Mouse (Mus musculus) hindbrain, embryonic 16.5 days (tissue): ENCODE data around the gene Serinc5. TPM values are rescaled to one million over a fixed set of nuclear protein-coding genes. Genes with fewer than 3 reads are reported as not detected.

Experiments
- ATAC-seq: fragments of 200-750 bp; cut with Nextera tagmentation; 2 replicates; pipeline ENCODE4 v1.8.0; 2017; ENCODE audit warnings: moderate TSS enrichment, moderate library complexity
- H3K27ac ChIP-seq: fragments of 300-500 bp; sonication (generic); 2 replicates; pipeline ENCODE4 v1.5.1; 2014; ENCODE audit warnings: low read depth, mild to moderate bottlenecking, control low read depth, low read length, moderate library complexity
- H3K27me3 ChIP-seq: fragments of 300-500 bp; sonication (generic); replicated peaks from 2 replicates; pipeline ENCODE4 v1.6.1; 2014; ENCODE audit warnings: low read length; ENCODE audit not compliant: control insufficient read depth, insufficient read depth
- H3K36me3 ChIP-seq: fragments of 300-500 bp; sonication (generic); 2 replicates; pipeline ENCODE4 v1.6.1; 2014; ENCODE audit warnings: mild to moderate bottlenecking, low read length, moderate library complexity, mixed read lengths; ENCODE audit not compliant: control insufficient read depth, insufficient read depth
- H3K4me1 ChIP-seq: fragments of 300-500 bp; sonication (generic); 2 replicates; pipeline ENCODE4 v1.6.1; 2014; ENCODE audit warnings: low read depth, low read length; ENCODE audit not compliant: control insufficient read depth, insufficient read depth
- H3K4me2 ChIP-seq: fragments of 300-500 bp; sonication (generic); 2 replicates; pipeline ENCODE4 v1.6.1; 2014; ENCODE audit warnings: mild to moderate bottlenecking, low read length, control low read depth, moderate library complexity
- H3K4me3 ChIP-seq: fragments of 300-500 bp; sonication (generic); 2 replicates; pipeline ENCODE4 v1.5.1; 2014; ENCODE audit warnings: mild to moderate bottlenecking, low read length, control low read depth, moderate library complexity
- H3K9ac ChIP-seq: fragments of 300-500 bp; sonication (generic); 2 replicates; pipeline ENCODE4 v1.6.1; 2014; ENCODE audit warnings: low read depth, mild to moderate bottlenecking, control low read depth, low read length, moderate library complexity
- H3K9me3 ChIP-seq: fragments of 300-500 bp; sonication (generic); 2 replicates; pipeline ENCODE4 v1.6.1; 2014; ENCODE audit warnings: mild to moderate bottlenecking, low read length, moderate library complexity; ENCODE audit not compliant: control insufficient read depth
- whole genome bisulfite sequencing: fragments of 180-500 bp; shearing (Covaris S2); extraction: QIAGEN DNeasy Blood & Tissue Kit; methylation state at CpG from one replicate; pipeline ENCODE4 v1.1.7; 2014; 5-methylcytosine and 5-hydroxymethylcytosine counted together
- polyA plus RNA-seq: library from polyadenylated mRNA; unstranded; fragments of >200 nt; fragmentation: Nextera tagmentation; extraction: Ambion mirVana; gene quantifications from 2 replicates; pipeline ENCODE4 v1.2.1, GENCODE M21; 2015

Serinc5 gene
- polyA plus RNA-seq, 1 experiment from 2014 or later, result 14.7 TPM

- no peak overlapping the region for H3K4me3 ChIP-seq
- H3K27me3 ChIP-seq, result no peaks in the 10 kb centered on the region
- H3K36me3 ChIP-seq, result no peaks in the 10 kb centered on the region
- no peak overlapping the region for H3K4me2 ChIP-seq
- no peak overlapping the region for H3K9ac ChIP-seq
- 71% methylated on average over 2 of the region's 2 CpGs for WGBS
- no peak overlapping the region for H3K27ac ChIP-seq
- peaks cover 4% of the 10 kb centered on the region for H3K4me1 ChIP-seq
- H3K9me3 ChIP-seq, result no peaks in the 10 kb centered on the region
- ATAC-seq, result no peak
These were observed 63.8 kb downstream of the Serinc5 start for GRCm38 (mm10) chr13:92674676-92675075.

DNA sequence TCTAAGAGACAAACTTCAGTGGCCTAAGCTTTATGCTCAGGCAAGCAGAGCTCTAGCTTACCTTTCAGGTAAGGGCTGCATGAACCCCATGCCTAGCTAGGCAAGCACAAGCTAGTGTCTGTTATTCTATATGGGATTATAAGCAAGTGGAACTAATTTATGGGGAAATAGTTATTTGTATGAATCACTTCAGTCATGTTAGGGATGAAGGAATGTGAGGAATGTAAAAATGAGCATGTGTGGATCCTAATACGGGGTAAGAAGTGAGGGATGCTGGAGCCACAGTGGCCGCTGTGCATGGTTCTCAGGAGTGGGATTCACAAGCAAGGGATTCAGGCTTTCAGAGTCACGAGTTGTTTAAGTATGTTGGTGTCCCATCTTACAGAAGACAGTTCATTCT is 64.4 kb downstream of the Serinc5 start:
- H3K36me3 ChIP-seq, result no peaks in the 10 kb centered on the region
- H3K9ac ChIP-seq, result no peak overlapping the region
- H3K4me3 ChIP-seq, result no peak overlapping the region
- H3K27ac ChIP-seq, result no peak overlapping the region
- no peaks in the 10 kb centered on the region for H3K9me3 ChIP-seq
- H3K4me2 ChIP-seq, result no peak overlapping the region
- WGBS, result 75% methylated on average over 3 of the region's 3 CpGs
- H3K4me1 ChIP-seq, result peaks cover 4% of the 10 kb centered on the region
- ATAC-seq, result no peak
- H3K27me3 ChIP-seq, result no peaks in the 10 kb centered on the region

DNA sequence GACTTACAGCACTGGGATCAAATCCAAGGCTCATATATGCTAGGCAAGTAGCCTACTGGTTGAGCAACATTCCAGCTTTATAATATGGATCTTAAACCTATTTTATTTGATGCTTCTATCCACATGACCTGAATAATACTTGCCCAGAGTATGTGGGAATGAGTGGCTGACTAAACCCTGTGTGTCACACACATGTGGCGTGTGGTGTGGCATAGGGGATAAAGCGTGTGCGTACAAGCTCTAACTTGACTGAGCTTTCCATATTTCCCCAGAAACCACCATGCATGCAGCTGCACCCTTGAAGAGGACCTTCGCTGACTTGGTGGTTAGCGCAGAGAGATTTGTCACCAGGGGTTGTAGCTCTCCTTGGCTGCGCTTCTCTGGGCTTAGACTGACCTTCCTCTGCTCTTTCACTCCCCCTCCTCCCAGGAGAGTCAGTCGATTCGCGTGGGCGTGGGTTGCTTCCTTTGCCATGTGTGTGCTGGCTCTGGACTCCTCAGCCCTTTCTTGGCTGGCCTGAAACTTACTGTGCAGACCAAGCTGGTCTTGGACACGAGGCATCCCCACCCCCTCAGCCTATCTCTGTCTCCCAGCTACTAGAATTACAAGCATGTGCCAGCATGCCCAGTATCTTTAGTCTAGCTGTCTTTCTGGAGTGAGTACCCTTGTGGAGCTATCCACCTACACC is 65.2 kb downstream of the Serinc5 start:
- Histone ChIP-seq H3K27ac (no peak overlapping the region), H3K9ac (no peak overlapping the region), H3K4me1 (peaks cover 4% of the 10 kb centered on the region), H3K4me2 (no peak overlapping the region), H3K9me3 (no peaks in the 10 kb centered on the region), H3K4me3 (no peak overlapping the region), H3K36me3 (no peaks in the 10 kb centered on the region), H3K27me3 (no peaks in the 10 kb centered on the region)
- peak; percentile 31; the same call in 1 of the 2 replicates for ATAC-seq
- WGBS, result 77% methylated on average over 11 of the region's 11 CpGs

GRCm38 (mm10) chr13:92677656-92678055 is 66.8 kb downstream of the Serinc5 start:
- H3K27me3 ChIP-seq, result no peaks in the 10 kb centered on the region
- peaks cover 4% of the 10 kb centered on the region for H3K4me1 ChIP-seq
- H3K4me3 ChIP-seq, result no peak overlapping the region
- no peak overlapping the region for H3K4me2 ChIP-seq
- H3K36me3 ChIP-seq, result no peaks in the 10 kb centered on the region
- H3K9ac ChIP-seq, result no peak overlapping the region
- no peak for ATAC-seq
- H3K9me3 ChIP-seq, result no peaks in the 10 kb centered on the region
- WGBS, result 63% methylated on average over 4 of the region's 4 CpGs
- H3K27ac ChIP-seq, result no peak overlapping the region

GRCm38 (mm10) chr13:92679661-92680060 is 68.8 kb downstream of the Serinc5 start:
- H3K27ac ChIP-seq, result no peak overlapping the region
- ATAC-seq, result no peak
- 82% methylated on average over 7 of the region's 7 CpGs for WGBS

GRCm38 (mm10) chr13:92681541-92681940 is 70.7 kb downstream of the Serinc5 start:
- Histone ChIP-seq H3K9ac (no peak overlapping the region), H3K9me3 (no peaks in the 10 kb centered on the region), H3K27me3 (no peaks in the 10 kb centered on the region), H3K4me3 (no peak overlapping the region), H3K27ac (no peak overlapping the region), H3K4me1 (no peaks in the 10 kb centered on the region), H3K36me3 (0 out of 2 replicates have a peak, but pooled peaks cover 3% of the 10 kb centered on the region), H3K4me2 (no peak overlapping the region)
- WGBS, result 89% methylated on average over 2 of the region's 2 CpGs
- ATAC-seq, result no peak

More at GRCm38 (mm10) chr13:92679661-92680060, 68.8 kb downstream of the Serinc5 start:
- Histone ChIP-seq H3K9me3 (no peaks in the 10 kb centered on the region), H3K4me2 (no peak overlapping the region), H3K27me3 (no peaks in the 10 kb centered on the region), H3K36me3 (no peaks in the 10 kb centered on the region), H3K9ac (no peak overlapping the region), H3K4me1 (peaks cover 4% of the 10 kb centered on the region), H3K4me3 (no peak overlapping the region)

DNA sequence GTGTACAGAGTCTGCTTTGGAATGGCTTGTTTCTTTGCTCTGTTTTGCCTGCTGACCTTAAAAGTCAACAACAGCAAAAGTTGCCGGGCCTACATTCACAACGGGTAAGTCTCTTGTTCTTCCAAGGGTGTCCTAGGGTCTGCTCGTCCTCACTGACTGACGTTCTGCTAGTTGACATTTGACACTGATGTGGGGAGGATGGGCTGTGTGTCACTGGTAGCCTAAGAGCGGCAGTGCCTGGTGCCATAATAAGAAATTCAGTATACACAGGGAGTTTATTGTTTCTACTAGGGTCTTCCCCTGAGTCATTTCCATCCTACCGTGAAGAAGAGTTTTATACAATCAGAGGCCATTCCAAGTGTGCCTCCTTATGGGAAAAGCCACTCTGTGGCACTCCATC is 71.9 kb downstream of the Serinc5 start:
- H3K27ac ChIP-seq, result no peak overlapping the region
- WGBS, result 19% methylated on average over 6 of the region's 6 CpGs
- ATAC-seq, result no peak

GRCm38 (mm10) chr13:92683464-92683863 is 72.6 kb downstream of the Serinc5 start:
- H3K4me1 ChIP-seq, result no peaks in the 10 kb centered on the region
- peaks cover 7% of the 10 kb centered on the region; the same call in 1 of the 2 replicates for H3K36me3 ChIP-seq
- ATAC-seq, result no peak
- H3K4me3 ChIP-seq, result no peak overlapping the region
- no peak overlapping the region for H3K27ac ChIP-seq
- no peak overlapping the region for H3K9ac ChIP-seq
- no peaks in the 10 kb centered on the region for H3K9me3 ChIP-seq
- no peaks in the 10 kb centered on the region for H3K27me3 ChIP-seq
- WGBS, result 67% methylated on average over 4 of the region's 4 CpGs
- no peak overlapping the region for H3K4me2 ChIP-seq

More for the DNA sequence above, 71.9 kb downstream of the Serinc5 start:
- H3K27me3 ChIP-seq, result no peaks in the 10 kb centered on the region
- no peak overlapping the region for H3K4me2 ChIP-seq
- no peaks in the 10 kb centered on the region for H3K9me3 ChIP-seq
- no peaks in the 10 kb centered on the region for H3K4me1 ChIP-seq
- H3K9ac ChIP-seq, result no peak overlapping the region
- H3K4me3 ChIP-seq, result no peak overlapping the region
- H3K36me3 ChIP-seq, result peaks cover 3% of the 10 kb centered on the region; the same call in 1 of the 2 replicates

DNA sequence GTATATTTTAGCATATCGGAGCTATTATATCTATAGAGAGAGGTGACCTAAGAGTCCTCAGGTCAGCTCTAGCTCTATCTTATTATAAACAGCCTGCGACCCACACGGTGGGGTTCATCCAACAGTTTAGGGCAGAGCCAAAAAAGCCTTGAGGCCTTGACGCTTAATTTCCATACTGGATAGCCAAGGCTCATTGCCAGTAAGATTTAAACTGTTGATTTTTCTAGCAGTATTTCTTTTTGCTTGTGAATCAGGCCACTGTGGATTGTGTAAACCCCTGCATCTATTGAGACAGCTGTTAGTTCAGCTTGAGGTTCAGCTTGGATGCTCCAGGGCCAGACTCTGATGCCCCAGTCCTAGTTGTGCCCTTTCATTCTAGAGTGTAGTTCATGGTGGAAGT is 73.4 kb downstream of the Serinc5 start:
- Histone ChIP-seq H3K9ac (no peak overlapping the region), H3K4me2 (no peak overlapping the region), H3K27ac (no peak overlapping the region), H3K9me3 (no peaks in the 10 kb centered on the region), H3K36me3 (peaks cover 7% of the 10 kb centered on the region; the same call in 1 of the 2 replicates), H3K27me3 (no peaks in the 10 kb centered on the region), H3K4me3 (no peak overlapping the region), H3K4me1 (no peaks in the 10 kb centered on the region)
- 75% methylated on average over 4 of the region's 4 CpGs for WGBS
- no peak for ATAC-seq
